Mouse (Mus musculus) stomach, postnatal 0 days (tissue): ENCODE data around the gene Fgfr2. TPM values are rescaled to one million over a fixed set of nuclear protein-coding genes. Genes with fewer than 3 reads are reported as not detected.
"Not testable (repeated sequence)": the region's sequence is repeated elsewhere in the genome, so short reads cannot be mapped to it uniquely, and the experiment has no call there.

Source experiments
- ATAC-seq: fragments of 200-750 bp; cut with Nextera tagmentation; 2 replicates; pipeline ENCODE4 v1.8.0; 2017; ENCODE audit not compliant: low FRiP score, low TSS enrichment
- DNase-seq: peaks from one replicate; pipeline ENCODE4 v3.0.0-alpha.2; 2016; ENCODE audit warnings: low spot score
- H3K27ac ChIP-seq: fragments of 300-500 bp; sonication (generic); replicated peaks from 2 replicates; pipeline ENCODE4 v1.5.1; 2014; ENCODE audit warnings: mild to moderate bottlenecking, control low read depth
- H3K27me3 ChIP-seq: fragments of 300-500 bp; sonication (generic); 2 replicates; pipeline ENCODE4 v1.6.1; 2014; ENCODE audit warnings: low read length; ENCODE audit not compliant: control insufficient read depth, insufficient read depth
- H3K36me3 ChIP-seq: fragments of 300-500 bp; sonication (generic); 2 replicates; pipeline ENCODE4 v1.6.1; 2014; ENCODE audit warnings: low read length, mixed read lengths; ENCODE audit not compliant: control insufficient read depth, insufficient read depth
- H3K4me1 ChIP-seq: fragments of 300-500 bp; sonication (generic); replicated peaks from 2 replicates; pipeline ENCODE4 v1.6.1; 2014; ENCODE audit warnings: antibody characterized with exemption; ENCODE audit not compliant: control insufficient read depth, insufficient read depth
- H3K4me2 ChIP-seq: fragments of 300-500 bp; sonication (generic); replicated peaks from 2 replicates; pipeline ENCODE4 v1.6.1; 2014; ENCODE audit warnings: low read depth, mild to moderate bottlenecking, control low read depth, moderate library complexity
- H3K4me3 ChIP-seq: fragments of 300-500 bp; sonication (generic); 2 replicates; pipeline ENCODE4 v1.5.1; 2014; ENCODE audit warnings: low read depth, low read length, control low read depth
- H3K9ac ChIP-seq: fragments of 300-500 bp; sonication (generic); 2 replicates; pipeline ENCODE4 v1.6.1; 2014; ENCODE audit warnings: mild to moderate bottlenecking, low read length, control low read depth, mixed read lengths
- H3K9me3 ChIP-seq: fragments of 300-500 bp; sonication (generic); 2 replicates; pipeline ENCODE4 v1.6.1; 2016; ENCODE audit warnings: low read length; ENCODE audit not compliant: control insufficient read depth
- CTCF ChIP-seq: IDR thresholded peaks from 2 replicates; pipeline ENCODE4 v1.5.1; 2016; ENCODE audit warnings: antibody characterized with exemption, low read depth, mild to moderate bottlenecking, moderate library complexity
- EP300 ChIP-seq: optimal IDR thresholded peaks from 2 replicates; pipeline ENCODE3; 2016; ENCODE audit warnings: antibody characterized with exemption
- WGBS: fragments of 180-500 bp; shearing (Covaris S2); extraction: QIAGEN DNeasy Blood & Tissue Kit; methylation state at CpG from one replicate; pipeline ENCODE4 v1.1.7; 2014; 5-methylcytosine and 5-hydroxymethylcytosine counted together
- polyA plus RNA-seq: library from polyadenylated mRNA; unstranded; fragments of >200 nt; fragmentation: Nextera tagmentation; extraction: Ambion mirVana; gene quantifications from 2 replicates; pipeline ENCODE4 v1.2.1, GENCODE M21; 2015

Fgfr2 gene
- polyA plus RNA-seq, 1 experiment from 2014 or later: 60.8 TPM

DNA sequence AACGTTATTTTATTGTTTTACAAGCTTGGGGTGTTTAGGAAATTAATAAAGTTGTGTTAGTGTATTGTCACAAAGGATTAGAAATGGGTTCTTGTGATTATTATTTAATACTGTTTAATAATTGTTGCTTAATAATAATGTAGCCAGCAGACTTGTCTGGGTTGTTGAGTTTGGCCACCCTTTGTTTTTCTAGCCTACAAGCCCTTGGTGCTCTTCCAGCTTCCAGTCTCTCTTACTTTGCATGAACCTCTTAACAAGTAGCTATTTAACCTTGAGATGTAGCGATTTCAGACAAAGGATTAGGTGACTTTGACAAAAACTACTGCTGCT is 1711.2 kb downstream of the Fgfr2 start:
- no peak for DNase-seq
- no peak for ATAC-seq
- Histone ChIP-seq H3K4me1 (peaks cover 3% of the 10 kb centered on the region; the same call in 1 of the 2 replicates), H3K4me2 (peak overlapping the region; percentile 69), H3K36me3 (no peaks in the 10 kb centered on the region), H3K27ac (no peak overlapping the region), H3K4me3 (no peak overlapping the region), H3K27me3 (no peaks in the 10 kb centered on the region), H3K9ac (no peak overlapping the region), H3K9me3 (no peaks in the 10 kb centered on the region)
- TF ChIP-seq CTCF: no peak
- TF ChIP-seq EP300: no peak
- WGBS: 38% methylated on average over 2 of the region's 2 CpGs

DNA sequence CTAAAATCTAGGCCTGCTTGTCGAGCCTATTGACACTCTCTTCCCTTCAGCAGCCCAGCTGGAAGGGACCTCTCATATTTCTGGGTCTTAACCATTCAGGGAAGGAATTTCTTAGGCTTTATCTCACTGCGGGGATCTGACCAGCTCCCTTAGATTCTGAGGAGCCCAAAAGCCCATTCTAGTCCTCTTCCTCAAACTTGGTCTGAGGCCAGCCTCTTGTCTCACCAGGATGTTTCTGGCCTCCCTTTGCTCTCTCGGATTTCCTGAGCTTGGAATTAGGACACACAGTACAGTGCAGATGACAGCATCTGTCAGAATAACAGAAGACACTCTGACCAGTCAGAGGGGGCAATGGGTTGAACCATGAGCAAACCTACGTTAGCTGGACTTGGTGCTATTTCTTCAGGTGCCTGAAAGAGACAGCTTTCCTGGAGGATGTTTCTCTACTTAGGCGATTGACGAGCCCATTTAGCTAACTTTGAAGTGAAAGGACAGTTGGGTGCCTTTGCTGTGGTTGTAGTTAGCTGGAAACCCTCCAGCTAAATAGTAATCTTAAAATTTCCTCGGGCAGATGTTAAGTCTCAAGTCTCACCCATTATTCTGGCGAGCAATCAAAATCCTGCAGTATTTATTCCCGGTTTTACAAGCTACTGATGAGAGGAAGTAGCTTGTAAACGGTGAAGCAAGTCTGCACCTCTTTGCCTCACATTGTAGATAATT is 1711.8 kb downstream of the Fgfr2 start:
- TF ChIP-seq CTCF: no peak
- no peak for TF ChIP-seq EP300
- peak overlapping the region; percentile 95 for H3K4me3 ChIP-seq
- H3K9ac ChIP-seq: peak overlapping the region; percentile 82; the same call in 1 of the 2 replicates
- ATAC-seq (no peak), DNase-seq (no peak)
- peak overlapping the region; percentile 69 for H3K4me2 ChIP-seq
- H3K36me3 ChIP-seq: no peaks in the 10 kb centered on the region
- peaks cover 3% of the 10 kb centered on the region; the same call in 1 of the 2 replicates for H3K4me1 ChIP-seq
- H3K27ac ChIP-seq: peak overlapping the region; percentile 20
- H3K9me3 ChIP-seq: no peaks in the 10 kb centered on the region
- H3K27me3 ChIP-seq: no peaks in the 10 kb centered on the region
- WGBS: 26% methylated on average over 10 of the region's 10 CpGs

DNA sequence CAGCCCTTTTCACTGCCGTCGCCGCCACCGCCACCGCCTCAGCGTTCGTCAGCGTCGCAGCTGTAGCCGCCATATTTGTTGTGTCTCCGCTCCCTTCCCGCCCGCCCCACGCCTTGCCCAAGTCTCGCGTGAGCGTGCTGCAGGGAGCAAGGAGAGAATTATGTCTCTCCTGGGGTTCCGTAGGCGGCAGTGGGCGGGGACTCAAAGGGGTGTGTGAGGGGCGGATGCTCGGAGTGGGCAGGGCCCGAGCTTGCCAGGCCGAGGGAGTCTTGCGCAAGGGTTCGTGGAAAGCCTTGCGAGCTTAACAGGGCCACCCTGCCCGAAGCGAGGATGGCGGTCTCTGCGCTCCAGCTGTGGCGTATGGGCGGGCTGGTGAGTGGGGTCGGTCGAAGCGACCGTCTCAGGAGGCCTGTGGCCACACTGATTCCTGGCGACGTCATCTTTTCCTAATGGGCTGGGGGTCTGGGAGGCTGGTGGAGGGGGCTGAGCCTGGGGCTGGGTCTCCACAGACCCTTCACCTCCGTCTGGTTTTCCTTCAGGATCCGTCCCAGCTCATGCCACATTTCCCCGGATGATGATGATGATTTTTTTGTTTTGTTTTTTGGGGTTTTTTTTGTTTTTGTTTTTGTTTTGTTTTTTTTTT is 1712.6 kb downstream of the Fgfr2 start, which contains the start of the genes Ikzf5 and Acadsb:
Ikzf5 (minus strand) TSS at position 106 of the 643 bp plus-strand sequence.
Acadsb (plus strand) TSS at position 186 of the 643 bp plus-strand sequence.
- Histone ChIP-seq H3K4me1 (peaks cover 3% of the 10 kb centered on the region; the same call in 1 of the 2 replicates), H3K27me3 (no peaks in the 10 kb centered on the region), H3K4me2 (peak within 1 kb of the TSS; percentile 86), H3K9me3 (no peaks in the 10 kb centered on the region), H3K36me3 (no peaks in the 10 kb centered on the region), H3K9ac (peak within 1 kb of the TSS; percentile 95), H3K27ac (peak within 1 kb of the TSS; percentile 92), H3K4me3 (peak within 1 kb of the TSS; percentile 95)
- ATAC-seq (peak; percentile 99), DNase-seq (peak; percentile 99)
- WGBS: under 1% methylated on average over 42 of the region's 42 CpGs
- TF ChIP-seq CTCF (no peak), EP300 (peak; percentile 97)

DNA sequence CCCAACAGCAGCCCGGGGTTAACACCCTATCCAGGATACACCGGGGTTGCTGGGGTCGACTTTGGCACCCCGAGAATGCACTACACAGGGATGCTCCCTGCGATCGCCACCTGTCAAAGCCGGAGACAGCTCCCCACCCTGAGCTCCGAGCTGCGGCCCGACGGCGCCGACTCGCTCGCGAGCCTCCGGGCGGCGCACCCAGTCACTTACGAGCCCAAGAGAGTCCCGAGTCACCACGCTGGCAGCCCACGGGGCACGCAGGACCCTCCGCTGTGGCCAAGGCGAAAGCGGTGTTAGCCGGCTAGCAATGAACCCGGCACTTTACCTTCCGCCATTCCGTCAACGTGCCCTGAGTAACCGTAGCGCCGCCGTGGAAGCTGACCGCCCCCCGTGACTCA is 1713.2 kb downstream of the Fgfr2 start:
- peak; percentile 57 for ATAC-seq
- TF ChIP-seq CTCF (no peak), EP300 (no peak)
- H3K36me3 ChIP-seq: no peaks in the 10 kb centered on the region
- H3K9ac ChIP-seq: peak overlapping the region; percentile 95
- no peaks in the 10 kb centered on the region for H3K27me3 ChIP-seq
- H3K27ac ChIP-seq: peak overlapping the region; percentile 92
- DNase-seq: no peak
- under 1% methylated on average over 35 of the region's 38 CpGs for WGBS
- peak overlapping the region; percentile 95 for H3K4me3 ChIP-seq
- no peaks in the 10 kb centered on the region for H3K9me3 ChIP-seq
- H3K4me1 ChIP-seq: peaks cover 3% of the 10 kb centered on the region; the same call in 1 of the 2 replicates
- peak overlapping the region; percentile 86 for H3K4me2 ChIP-seq

DNA sequence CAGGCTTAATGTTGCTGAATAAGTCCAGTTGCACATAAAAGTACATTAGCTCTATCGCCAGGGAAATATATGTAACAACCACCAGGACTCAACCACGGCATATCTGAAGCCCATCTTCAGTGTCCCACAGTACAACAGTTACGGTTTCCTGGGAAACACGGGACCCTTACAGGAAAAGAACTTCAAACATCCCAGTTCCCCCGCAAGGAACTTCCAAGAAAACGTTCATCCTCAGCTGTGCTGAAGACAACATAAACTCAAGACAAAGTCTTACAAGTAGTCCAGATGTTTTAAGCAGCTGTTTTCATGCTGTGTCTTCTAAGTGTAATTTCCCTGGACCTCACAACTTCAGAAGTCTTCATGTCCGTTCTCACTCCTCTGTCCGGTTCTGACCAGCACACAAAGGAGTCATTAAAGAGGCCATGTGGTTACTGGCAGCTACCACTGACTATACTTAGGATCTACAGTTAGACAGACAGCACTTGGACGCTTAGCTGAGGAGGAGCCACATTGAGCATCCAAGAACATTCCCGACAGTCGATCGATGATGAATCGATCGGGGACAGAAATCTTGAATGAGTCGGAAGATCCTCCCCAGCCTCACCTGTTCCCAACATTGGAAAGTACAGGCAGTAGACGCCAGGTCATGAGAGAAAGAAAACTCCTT is 1713.7 kb downstream of the Fgfr2 start:
- Histone ChIP-seq H3K27ac (peak overlapping the region; percentile 92), H3K9ac (peak overlapping the region; percentile 95), H3K4me3 (peak overlapping the region; percentile 95), H3K9me3 (no peaks in the 10 kb centered on the region), H3K36me3 (no peaks in the 10 kb centered on the region), H3K27me3 (no peaks in the 10 kb centered on the region), H3K4me2 (peak overlapping the region; percentile 86), H3K4me1 (peaks cover 3% of the 10 kb centered on the region; the same call in 1 of the 2 replicates)
- DNase-seq (no peak), ATAC-seq (no peak)
- TF ChIP-seq EP300 (no peak), CTCF (no peak)
- 4% methylated on average over 16 of the region's 16 CpGs for WGBS

DNA sequence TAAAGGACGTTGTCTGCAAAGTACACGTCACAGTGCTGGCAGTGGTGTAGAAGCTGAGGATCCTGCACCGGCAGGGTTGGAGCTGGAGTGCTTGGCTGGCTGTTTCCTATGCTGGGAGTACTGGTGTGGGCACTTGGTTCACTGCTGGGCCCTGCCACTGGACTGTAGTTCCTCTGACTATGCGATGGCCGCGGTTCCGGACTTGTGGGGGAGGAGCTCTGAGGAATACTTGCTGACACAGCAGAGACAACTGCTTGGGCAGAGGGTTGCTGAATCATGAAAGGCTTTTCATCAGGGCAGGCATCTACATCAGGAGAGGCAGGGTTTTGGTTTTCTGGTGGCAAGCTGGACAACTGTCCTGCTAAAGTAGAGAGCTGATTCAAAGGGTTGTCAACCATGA is 1731.4 kb downstream of the Fgfr2 start:
- 89% methylated on average over 6 of the region's 7 CpGs for WGBS
- not testable (repeated sequence) for ATAC-seq

More for the DNA sequence above, 1731.4 kb downstream of the Fgfr2 start:
- not testable (repeated sequence) for H3K4me1 ChIP-seq, H3K9ac ChIP-seq, H3K4me3 ChIP-seq, H3K27ac ChIP-seq, H3K4me2 ChIP-seq, DNase-seq, H3K36me3 ChIP-seq, H3K9me3 ChIP-seq, H3K27me3 ChIP-seq
